Mouse (Mus musculus) urinary bladder, adult 18-20 months (tissue): Measurements from ENCODE around the gene Sdhaf4.
A peak's percentile ranks its signal among the peaks of the same experiment; 100 is the strongest.
"Not testable (repeated sequence)": the region's sequence is repeated elsewhere in the genome, so short reads cannot be mapped to it uniquely, and the experiment has no call there.

Source experiments
- DNase-seq, 2 experiments: peaks; one replicate each; pipeline ENCODE4 v3.0.0; 2022; ENCODE audit warnings: low spot score in 2 of 2, mixed read lengths in 2 of 2

Gene Sdhaf4

DNA sequence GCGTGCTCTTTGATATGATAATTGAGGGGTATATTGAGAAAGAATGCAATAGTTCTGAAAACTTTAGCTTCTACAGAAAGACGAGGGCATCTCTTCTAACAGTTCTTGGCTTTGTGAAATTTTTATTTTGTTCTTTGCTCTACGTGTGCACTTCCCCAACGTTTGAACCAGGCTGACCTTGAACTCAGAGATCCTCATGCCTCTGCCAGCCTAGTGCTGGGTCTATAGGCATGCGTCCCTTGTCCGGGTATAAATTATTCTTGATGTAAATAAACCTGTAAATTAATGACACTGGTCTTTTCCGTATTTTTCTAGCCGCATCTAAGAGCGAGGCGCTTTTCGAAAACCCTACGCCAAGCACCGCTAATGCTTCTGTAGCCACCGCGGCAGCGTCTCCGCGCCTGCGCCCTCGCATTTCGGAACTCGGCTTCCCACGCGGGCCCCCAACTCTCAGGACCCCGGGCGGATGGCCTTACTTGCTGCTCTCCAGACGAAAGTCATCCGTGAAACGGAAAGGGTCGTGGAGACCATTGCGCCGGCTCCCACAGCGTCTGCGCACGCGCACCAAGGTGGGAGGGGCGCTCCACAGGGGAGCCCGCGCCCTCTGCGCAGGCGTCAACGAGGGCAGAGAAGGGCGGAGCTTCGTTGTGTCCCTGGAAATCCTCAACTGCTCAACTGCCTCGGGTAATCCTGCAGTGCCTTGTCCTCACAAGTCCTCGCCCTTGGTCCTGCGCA, at the start of gene Sdhaf4:
TSS of gene Sdhaf4 (minus strand) at position 587 of the 735 bp plus-strand sequence.
- DNase-seq: peak; percentile 85 to 97

DNA sequence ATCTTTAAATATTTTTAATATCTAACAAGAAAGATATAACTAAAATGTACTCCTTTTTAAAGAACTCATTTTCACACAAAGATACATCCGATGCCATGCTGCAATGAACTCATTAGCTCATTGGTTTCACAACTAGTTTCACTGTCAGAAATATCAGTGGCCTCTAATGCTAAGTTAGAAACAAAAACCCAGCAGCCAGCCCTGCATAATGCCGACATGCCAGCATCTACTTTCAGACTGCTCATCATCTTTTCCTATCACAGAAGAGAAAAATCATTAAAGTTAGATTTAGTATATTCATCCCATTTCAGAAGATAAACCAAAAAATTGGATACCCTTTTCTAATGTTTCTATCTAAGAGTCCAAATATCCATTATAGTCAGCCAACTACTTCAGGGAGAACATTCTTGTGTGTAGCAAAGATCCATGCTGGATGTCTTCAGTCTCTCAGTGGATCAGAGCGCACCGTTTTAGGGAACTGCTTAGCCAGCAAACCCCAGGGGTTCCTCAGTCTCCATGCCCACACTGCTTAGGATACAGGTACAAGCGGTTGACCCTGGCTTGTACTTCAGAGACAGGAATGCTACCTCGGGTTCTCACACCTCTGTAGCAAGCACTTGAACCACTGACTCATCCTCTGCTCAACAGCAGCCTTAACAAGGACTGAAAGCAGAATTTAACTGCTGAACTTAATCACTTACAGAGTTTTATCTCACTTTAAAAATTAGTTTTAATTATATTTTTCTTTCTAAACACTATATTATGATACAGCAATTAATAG, 41.5 kb upstream of the Sdhaf4 start:
- DNase-seq: no peak

DNA sequence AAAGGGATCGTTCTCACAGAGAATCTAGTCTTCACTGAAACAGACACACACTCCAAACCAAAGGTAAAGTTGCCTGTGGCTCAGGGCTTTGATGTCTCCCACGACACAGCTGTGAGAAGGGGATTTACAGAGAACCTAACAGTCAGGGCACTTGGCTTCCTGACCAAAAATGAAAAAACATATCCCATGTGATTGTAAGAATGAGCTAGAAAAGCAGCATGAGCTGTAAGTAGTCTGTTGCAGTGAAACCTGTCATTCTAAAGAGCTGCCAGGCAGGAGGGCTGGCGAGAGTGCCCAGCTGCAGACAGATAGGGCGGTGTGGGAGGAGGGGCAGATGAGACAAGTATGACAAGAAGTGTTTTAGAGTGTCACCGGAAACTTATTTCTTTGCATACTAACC, 40.2 kb upstream of the Sdhaf4 start:
- DNase-seq: no peak

DNA sequence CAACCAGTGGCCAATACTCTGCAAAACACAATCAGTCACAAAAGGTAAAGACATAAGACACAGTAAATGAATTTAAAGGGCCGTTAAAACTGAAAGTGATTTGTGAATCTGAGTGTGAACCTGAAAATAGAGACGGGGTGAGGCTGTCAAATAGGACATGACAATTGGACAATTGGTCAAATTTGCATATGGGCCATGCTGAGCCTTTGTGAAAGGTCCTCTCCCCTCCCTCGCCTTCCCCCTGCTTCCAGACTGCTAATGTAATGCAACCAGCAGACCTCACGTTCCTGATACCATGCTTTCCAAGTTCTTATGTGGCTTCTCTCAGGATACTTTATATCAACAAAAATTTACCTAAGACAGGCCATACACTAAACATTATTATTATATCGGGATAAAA, 37.6 kb upstream of the Sdhaf4 start:
- no peak for DNase-seq

- no peak for DNase-seq
These were observed 28.4 kb upstream of the Sdhaf4 start for GRCm38 (mm10) chr1:24033759-24034423.

DNA sequence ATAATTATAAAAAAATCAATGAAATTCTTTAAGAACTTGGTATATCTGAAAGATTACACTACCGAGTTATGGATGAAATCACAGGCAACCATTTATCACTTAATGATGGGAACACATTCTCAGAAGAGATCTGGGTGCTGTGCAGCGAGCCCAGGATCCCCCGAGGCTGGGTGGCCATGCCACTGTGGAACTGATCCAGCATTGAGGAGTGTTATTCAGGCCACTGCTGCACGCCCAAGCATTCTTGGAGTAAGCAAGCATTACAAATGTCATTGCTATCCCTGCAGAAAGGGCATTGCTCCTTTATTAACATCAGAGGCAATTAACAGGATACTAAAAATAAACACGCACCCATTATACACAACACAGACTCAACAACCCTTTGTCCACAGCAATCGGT, 5.4 kb upstream of the Sdhaf4 start:
- DNase-seq: no peak

GRCm38 (mm10) chr1:24010016-24010415, 4.6 kb upstream of the Sdhaf4 start:
- no peak for DNase-seq

- DNase-seq: no peak
These were observed 2.2 kb upstream of the Sdhaf4 start for GRCm38 (mm10) chr1:24007621-24008020.

- DNase-seq: no peak
These were observed 6.1 kb downstream of the Sdhaf4 start for GRCm38 (mm10) chr1:23999318-23999717.

DNA sequence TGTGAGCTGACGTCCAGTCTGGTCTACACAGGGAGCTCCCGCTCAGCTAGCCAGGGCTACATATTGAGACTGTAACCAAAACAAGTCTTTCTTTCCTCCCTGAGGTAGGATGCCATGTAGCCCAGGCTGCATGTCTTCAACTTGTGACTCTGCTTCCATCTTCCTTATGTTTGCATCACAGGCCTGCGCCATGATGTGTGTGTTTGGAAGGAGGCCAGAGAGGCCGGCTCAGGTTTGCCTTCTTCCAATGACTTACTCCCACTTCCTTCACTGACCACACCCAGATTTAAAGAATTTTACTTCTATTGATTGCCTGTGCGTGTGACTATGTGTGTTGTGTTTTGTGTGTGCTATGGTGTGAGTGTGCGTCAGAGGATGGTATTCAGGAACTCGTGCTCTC, 6.6 kb downstream of the Sdhaf4 start:
- no peak for DNase-seq

DNA sequence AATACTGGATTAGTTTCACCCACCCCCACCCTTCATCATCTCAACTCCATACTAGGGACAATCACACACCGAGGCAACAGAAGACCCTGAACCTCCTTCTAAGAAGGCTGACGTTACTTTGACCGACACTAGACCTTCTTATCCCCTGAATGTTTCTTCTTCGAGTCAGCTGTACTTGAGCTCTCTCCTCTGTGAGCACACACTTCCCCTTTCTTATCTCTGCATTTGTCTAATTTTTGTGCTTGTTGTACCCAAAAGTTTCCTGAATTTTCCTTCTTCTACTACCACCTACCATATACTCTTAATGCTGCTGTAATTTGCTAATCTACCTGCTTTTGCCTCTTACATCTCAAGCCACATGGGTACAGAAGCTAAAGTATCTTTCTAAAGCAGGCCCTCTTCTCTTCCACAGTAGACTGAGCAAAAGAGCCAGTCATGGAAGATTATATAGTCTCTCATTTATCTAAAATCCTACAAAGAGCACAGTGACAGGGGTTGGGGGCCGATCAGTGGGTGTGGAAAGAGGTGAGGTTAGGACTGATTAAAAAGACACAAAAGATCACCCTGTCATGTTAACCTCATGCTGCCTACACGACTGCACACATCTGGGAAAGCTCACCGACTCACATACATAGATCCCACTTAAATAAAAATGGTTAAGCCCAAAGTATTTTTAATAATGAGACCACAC, 7.2 kb downstream of the Sdhaf4 start:
- DNase-seq: no peak

DNA sequence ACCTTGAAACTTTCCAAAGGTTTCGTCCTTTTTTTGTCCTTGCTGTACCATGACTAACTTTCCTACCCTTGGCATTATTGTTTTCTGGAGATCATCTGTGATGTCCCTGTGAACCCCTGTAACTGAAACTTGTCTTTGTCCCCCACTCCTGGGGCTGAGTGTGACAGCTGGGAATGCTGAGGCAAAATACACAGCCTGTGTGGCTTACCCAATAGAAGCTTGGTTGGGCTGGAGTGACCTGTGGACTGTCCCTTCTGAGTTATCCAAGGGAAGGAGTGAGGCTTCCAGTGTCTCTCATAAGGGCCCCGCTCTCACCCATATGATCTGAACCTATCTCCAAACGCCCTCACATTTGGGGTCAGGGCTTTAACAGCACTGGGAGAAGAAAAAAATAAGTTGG, 8.0 kb downstream of the Sdhaf4 start:
- no peak for DNase-seq

- no peak for DNase-seq
These were observed 10.0 kb downstream of the Sdhaf4 start for GRCm38 (mm10) chr1:23995420-23995819.

- DNase-seq: no peak
These were observed 22.3 kb downstream of the Sdhaf4 start for GRCm38 (mm10) chr1:23983118-23983517.

- DNase-seq: no peak
These were observed 27.2 kb downstream of the Sdhaf4 start for GRCm38 (mm10) chr1:23978281-23978680.

DNA sequence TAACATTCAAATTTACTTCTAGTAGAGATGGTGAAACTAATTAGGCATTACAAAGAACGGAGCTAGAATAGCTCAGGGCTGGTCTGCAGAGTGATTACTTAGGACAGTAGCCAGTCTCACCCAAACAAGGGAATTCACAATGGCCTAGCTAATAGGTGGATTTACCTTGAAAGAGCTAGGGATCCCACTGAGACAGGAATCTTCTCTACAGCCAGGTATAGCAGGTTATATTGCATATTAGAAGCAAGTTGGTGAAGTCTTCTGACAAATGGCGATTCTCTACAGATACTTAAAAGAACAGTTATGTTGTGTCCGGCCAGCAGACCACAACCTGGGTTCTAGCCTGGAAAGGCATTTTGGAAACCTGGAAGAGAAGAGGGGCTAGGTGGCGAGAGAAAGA, 34.3 kb downstream of the Sdhaf4 start:
- DNase-seq: not testable (repeated sequence)

GRCm38 (mm10) chr1:23968027-23968725, 37.3 kb downstream of the Sdhaf4 start:
- no peak for DNase-seq

- no peak for DNase-seq
These were observed 39.2 kb downstream of the Sdhaf4 start for GRCm38 (mm10) chr1:23966226-23966625.

DNA sequence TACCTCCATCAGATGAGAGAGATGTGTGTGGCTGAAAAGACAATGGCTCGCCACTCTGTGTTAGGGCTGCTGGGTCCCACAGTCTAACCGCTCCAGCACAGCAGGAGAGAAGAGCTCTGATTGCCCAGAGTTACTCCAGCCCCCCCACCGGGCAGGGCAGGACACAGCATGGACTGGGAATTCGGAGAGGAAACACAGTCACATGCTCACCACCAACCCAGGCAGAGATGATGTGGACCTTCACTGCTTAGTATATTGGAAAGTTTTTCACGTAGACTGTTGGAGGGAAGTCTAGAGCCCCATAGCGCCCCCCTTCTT, 46.1 kb downstream of the Sdhaf4 start:
- DNase-seq: no peak

GRCm38 (mm10) chr1:23958668-23959414, 46.6 kb downstream of the Sdhaf4 start:
- DNase-seq: no peak

- DNase-seq: no peak
These were observed 47.4 kb downstream of the Sdhaf4 start for GRCm38 (mm10) chr1:23958101-23958500.
